Mouse (Mus musculus): ENCODE measurements at regions not wholly inside any gene's neighbourhood (a gene's known extent, or its start where the extent isn't known, plus 50 kb on each side); places are given as distances from the start of the nearest gene placed in this dataset.

DNA sequence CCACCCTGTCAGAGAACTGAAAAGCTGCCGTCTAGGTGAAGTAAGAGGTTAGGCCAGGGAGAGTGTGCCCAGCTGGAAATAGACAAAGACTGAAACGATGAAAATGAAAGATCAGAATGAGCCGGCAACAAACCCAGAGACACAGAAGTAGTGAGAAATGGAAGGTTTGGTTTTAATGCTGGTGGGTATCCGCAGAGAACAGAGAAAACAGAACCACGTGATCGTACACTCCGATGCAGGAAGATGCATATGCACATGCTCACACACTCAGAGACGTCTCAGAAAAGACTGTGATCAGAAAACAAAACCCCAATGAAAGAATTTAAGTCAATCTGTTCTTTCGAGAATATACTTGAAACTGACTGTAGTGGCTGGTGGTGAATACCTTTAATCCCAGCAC lies 241.0 kb upstream of the Jmjd1c start:
- TF ChIP-seq GATA1 (IDR thresholded peaks at IDR 0.05; ENCODE audit: borderline replicate concordance, low read length) (no peak), CTCF (IDR thresholded peaks at IDR 0.05; ENCODE audit: low read depth, low read length) (no peak), TAL1 (conservative IDR thresholded peaks at IDR 0.05; ENCODE audit: low read depth, low read length) (no peak), POLR2AphosphoS5 (IDR thresholded peaks at IDR 0.05; ENCODE audit: insufficient replicate concordance, low read depth, low read length) (no peak)
